Mouse (Mus musculus) ovary, postnatal 14 days (tissue): ENCODE data around the gene Mnt.

Source experiments
- DNase-seq: peaks from one replicate; pipeline ENCODE4 v3.0.0; 2022; ENCODE audit warnings: low spot score

Mnt gene

DNA sequence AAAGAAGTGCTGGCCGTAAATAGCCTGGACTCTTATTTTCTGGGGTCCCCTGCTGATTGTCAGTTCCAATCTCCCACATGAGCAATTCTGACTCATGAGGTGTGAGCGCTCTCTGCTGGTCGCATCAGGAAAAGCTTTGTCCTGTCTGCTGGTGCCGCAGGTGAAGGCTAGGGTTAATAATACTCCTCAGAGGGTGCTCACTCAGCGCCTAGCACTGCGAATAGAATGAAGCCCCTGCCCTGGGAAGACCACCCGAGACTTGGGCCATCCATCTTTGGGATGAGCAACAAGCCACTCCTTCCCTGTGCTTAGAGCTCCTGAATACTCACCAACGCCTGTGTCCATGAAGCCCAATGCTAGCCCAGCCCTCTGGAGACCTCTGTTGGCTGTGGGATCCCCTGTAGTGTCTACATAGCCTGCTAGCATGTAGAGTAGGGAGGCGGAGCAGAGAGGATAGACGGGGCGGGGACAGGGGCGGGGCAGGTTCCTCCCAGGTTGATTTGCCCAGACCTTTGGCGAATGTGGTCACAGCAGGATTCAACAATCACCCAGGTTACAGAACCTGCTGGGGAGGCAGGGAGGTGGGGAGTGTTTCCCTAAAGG lies 17.3 kb downstream of the Mnt start:
- peak; percentile 67 for DNase-seq

DNA sequence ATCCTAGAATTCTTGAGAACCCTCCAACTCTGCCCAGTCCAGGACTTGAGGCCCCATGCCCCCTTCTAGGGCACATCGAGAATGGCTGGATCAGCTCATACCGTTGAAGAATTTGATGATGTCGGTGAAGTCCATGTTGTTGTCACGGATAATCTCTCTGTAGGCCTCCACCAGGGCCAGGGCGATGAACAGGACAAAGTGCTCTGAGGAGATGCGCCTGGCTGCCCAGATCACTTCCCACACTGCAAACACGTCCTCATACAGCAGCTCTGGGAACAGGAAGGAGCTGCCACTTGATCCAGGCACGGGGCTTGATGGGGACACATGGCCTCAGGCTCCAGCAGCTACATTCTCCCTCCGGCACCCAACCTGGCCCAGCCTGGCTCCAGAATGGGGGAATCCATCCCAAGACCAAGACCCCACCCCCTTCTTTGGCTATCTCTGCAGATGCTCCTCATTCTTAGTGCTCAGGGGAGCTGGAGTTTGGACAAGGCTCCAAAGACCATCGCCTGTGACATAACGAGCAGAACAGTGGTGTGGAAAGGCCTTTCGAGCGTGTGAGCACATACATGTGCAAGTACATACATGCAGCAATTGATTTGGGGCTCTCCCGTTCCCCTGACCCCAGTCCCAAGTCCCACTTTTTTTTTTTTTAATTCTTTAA lies 20.4 kb downstream of the Mnt start:
- no peak for DNase-seq

DNA sequence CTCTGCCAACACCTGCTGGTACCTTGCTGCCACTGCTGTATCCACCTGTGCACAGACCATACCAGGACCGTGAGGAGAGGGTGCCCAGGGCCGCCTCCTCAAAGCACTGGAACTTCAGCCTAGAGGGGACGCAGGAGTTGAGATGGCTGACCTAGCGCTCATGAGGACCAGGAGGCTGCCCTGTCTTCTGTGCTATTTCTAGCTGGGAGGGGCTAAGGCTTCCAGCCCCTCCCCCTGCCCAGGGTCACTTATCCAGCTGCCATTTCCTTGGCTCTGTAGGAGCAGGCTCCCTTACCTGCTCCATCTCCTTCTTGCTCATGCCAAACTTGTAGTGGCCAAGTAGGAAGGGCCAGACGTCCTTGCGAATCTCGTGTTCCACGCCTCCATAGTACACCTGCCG lies 27.0 kb downstream of the Mnt start:
- no peak for DNase-seq

DNA sequence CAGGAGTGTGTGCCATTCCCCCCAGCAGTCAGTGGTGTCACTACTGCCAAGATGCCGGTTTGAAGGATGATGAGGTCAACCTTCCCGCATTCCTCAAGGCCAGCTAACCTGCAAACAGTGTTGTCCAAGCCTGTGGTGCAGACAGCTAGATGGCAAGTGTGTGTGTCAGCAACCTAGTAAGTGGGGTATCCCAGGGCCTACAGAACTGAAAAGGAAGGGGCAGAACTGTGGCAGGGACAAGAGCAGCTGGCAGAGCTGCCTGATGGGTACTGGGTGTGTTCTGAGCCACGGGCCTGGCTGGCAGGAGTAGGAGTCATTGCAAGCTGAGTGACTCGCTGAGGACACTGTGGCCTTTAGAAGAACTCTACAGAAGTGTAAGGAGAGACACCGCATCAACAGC lies 31.4 kb downstream of the Mnt start:
- no peak for DNase-seq

DNA sequence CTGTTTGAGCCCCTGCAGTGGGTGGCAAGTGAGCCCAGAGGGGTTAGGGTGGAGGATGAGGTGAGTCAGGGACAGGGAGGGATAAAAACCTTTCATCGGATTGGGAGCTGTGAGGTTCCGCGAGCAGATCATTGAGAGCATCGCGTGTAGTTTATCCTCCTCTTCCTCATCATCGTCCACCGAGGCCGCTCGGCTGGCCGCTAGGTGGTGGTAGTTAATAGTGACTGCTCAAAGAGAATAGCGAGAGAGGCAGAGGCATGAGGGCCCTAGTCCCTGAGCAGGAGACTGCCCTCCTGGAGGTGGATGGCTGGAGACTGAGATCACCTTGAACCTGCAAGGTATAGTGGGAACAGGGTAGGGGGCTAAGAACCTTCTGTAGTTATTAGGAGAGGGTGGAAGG lies 32.8 kb downstream of the Mnt start:
- no peak for DNase-seq

DNA sequence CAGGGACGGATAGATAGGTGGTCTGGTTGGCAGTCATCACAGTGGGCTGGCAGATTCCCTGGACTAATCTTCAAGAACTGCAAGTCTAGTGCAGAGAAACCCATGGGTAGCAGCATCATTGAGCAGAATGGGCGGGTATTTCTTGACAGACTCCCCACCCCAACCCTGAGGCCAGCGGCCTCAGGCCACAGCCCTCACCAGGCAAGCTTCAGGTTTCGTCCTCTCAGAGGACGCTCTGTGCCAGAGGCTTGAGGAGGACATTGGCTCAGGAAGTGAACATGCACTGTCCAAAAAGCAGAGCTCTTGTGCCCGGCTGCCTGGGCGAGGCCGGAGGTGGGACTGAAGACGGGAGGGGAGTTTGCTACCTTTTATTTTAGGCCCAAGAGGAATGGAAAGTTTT lies 33.7 kb downstream of the Mnt start:
- no peak for DNase-seq

DNA sequence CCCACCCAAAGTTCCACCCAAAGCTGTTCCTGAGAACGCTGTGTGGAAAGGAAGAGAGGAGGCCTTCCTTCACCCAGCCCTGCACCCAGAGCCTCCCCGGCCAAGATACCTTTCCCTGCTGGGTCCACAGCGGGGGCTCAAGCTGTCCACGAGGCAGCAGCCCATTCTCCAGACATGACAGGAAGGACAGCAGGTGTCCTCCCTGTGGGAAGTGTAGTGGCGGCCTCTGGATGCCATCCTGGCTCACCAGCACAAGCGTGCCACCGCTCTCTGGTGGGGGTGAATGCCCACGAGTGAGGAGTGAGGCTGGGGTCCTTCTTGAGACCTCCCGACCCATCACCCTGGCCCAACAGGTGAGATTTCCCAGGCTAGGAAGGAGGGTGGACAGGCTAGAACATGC lies 34.5 kb downstream of the Mnt start:
- DNase-seq, result no peak

DNA sequence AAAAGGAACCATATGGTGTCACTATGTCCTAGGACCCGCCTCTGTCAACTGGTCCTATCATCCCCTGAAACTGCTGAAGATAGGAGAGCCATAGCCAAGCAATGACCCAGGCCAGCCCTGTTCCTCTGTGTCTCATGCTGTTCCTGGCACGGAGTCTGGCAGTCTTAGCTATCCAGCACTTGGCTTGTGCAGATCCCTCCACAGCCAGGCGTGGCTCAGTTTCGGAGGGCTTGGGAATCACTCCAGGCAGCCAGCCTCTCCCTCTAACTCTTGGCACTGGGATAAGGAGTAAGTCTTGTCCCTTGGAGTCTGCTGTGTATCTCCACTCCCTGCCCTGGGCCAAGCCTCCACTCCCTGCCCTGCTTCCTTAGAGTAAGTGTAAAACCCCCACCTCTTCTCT lies 35.9 kb downstream of the Mnt start:
- peak; percentile 42 for DNase-seq

DNA sequence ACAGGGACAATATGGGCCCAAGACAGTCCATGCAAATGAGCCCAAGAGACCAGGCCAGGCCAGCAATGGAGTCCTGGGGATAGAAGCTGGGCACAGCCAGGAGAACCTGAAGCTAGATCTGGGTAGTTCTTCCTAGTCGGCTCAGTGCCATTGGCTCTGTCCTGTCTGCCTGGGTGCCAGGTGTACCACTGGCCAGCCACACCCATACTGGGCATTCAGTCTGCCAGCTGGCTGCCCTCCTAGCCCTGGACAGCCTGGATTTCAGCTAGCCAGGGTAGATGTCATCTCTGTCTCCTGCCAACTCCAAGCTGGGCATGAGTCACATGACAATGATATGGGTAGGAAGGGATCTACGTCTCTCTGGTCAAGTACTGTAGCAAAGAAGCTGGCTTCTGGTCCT lies 36.5 kb downstream of the Mnt start:
- peak; percentile 42 for DNase-seq

DNA sequence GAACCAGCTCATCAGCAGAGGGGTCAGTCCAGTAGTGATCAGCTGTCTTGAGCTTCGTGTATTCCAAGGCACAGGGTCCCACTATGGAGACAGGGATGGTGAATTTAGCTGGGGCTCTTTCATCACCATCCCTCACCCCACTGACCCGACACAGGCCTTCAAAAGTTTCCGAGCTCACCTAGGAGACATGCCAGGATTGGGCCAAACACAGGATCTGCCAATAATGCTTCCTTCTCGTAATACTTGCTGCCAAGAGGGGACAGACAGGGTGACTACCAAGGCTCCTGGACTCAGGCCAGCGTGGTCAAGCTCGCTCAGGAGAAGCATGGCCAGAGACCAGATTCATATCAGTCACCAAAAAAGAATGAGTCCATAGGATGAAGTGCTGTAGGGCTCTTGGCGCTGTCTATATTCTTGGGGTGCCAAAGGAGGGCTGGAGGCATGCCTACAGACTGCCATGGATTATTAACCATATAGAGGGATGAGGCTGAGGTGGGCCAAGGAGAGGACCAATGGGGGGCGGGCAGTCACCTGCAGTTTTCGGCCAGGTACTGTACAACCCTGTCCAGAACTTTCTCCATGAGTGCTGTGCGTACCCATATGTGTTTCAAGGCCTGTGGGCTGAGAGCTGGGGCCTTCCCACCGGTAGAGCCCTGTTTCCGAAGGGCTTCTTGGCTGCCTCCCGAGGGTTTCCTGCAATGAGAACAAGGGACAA lies 37.5 kb downstream of the Mnt start:
- DNase-seq, result no peak

DNA sequence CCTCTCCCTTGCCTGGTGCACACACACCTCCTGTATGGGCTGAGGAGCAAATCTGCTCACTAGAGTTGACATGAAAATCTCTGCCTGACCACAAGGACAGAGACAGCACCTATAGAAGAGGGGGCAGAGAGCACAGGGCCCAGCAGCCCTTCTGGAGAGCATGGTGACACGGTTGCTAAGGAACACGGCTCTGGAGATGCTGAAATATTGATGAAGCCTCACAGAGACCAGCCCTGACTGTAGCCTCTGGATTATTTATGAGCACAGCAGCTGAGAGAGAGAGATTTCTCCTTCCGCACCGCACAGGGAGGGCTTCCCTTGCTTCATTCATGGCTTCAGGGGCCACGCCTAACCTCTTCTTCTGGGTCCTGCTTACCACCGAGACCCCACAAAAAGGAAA lies 38.9 kb downstream of the Mnt start:
- DNase-seq, result no peak

DNA sequence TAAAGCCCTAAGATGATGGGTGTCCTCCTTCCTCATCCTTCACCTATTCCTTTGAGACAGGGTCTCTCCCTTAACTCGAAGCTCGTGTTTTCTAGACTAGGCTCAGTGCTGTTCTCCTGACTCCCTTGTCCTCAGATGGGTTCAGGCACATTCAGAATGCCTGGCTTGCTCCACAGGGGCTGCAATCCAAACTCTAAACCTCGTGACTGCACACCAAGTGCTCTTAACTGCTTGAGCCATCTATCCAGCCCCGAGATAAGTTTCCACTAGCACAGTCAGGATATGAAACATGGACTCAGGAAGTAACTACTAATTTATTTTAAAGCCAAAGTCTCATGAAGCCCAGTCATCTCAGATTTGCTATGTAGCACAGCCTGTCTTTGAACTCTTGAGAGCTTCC lies 39.8 kb downstream of the Mnt start:
- DNase-seq, result no peak

DNA sequence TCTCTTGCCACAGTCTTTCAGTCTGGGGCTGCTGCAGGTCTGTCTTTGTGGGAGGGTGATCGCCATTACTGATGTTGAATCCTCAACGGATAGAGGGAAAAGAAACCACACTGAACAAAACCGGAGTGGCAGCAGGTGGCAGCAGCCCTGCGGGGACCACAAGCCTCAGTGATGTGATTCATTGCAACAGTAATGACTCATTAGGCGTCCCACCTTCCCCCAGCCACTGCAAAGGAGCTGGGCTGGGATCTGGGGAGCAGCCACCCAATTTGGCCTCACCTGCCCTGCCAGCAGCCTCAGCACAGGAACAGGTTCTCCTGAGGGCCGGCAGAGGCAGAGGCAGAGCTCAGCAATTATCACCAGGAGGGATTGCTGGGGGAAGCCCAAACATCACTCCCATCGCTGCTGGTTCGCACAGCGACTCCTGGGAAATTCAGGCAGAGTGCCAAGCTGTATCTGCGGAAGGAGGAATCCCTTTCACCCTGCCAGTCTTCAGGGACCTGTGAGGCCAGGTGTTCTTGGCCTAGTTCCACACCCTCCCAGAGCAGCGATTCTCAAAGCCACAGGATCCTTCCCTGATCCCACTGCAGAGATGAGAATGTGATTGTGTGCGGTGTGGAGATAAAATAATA lies 40.4 kb downstream of the Mnt start:
- DNase-seq, result peak; percentile 24

DNA sequence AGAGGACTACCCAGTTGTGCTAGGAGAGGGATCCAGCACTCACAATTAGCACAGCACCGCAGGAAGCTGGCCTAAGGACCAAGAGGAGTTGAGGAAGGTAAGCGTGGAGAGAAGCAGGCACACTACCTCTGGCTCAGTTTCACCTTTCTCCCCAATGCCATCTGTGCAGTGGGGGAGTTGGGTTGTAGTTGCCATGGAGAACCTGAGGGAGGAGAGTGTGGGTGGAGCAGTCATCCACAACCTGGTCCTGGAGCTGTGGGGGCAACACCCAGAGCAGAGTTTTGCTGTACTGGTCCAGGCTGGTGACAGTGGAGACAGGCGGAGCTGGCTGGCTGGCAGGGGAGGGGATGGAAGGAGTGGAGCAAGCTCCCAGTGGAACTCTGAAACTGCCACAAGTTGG lies 43.9 kb downstream of the Mnt start:
- no peak for DNase-seq

DNA sequence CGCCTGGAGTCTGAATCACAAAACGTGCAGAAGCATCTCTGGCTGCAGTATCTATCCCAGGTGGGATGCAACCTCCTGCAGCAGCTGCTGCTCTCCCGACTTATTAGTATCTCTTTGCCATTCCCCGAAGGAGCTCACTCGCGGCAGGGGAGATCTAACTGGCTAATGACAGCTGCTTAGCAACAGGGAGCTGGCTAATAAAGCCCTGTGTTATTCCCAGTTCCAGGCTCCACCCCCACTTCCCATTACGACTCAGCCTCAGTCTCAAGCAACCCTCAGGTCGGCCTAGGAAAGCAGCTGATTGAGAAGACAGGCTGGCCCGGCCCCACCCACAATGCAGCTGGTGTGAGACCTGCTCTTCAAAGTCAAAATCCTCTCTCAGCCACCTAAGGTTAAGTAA lies 46.1 kb downstream of the Mnt start:
- DNase-seq, result peak; percentile 37

DNA sequence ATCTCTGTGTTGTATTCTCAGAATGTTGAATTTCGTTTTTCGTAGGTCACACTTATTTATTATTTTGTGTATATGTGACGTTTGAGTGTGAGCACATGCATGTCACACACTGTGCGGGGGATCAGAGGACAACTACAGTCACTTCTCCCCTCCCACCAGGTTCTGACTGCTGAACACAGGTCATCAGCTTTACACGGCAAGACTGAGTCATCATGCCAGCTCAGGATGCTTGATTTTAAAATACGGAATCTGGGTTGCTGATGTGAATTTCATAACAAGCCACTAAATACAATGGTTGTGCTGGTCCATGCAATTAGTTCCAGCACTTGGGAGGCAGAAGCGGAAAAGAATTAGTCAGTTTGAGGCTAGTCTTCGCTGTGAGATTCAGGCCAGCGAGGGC lies 50.3 kb downstream of the Mnt start:
- DNase-seq, result no peak

DNA sequence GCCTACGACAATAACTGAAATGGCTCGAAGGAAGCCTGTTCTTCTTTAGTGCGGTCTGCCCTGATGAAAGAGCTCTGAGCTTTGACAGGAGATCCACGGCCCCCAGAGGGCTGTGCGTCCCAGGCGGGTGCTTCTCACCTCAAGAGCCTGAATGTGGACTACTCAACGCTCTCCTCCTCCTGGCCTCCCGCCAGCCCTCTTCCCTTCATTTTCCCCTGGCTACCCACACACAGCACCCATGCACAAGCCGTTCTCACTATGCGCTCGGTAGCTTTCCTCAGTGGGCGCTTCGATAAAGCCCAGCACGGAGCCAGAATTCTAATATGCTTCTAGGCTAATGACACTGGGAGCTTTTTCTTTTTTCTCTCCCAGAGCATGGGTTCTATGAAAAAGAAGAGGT lies 51.3 kb downstream of the Mnt start:
- DNase-seq, result no peak

DNA sequence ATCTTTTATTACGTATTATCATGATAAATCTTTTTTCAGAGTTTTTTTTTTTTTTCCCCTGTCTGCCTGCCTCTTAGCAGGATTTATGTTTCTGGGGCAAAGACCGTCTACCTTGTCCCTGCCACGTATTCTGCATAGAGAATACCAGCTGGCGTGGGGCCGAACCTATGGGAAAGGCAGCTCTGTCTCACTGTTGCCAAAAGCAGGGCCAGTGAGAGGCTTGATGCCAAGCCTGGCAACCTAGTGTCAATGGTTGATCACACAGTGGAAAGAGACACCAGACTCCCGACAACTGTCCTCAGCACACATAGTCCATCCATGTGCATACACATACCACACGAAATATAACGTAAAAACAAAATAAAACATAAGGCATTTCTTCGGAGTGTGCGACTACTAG lies 52.4 kb downstream of the Mnt start:
- DNase-seq, result no peak

DNA sequence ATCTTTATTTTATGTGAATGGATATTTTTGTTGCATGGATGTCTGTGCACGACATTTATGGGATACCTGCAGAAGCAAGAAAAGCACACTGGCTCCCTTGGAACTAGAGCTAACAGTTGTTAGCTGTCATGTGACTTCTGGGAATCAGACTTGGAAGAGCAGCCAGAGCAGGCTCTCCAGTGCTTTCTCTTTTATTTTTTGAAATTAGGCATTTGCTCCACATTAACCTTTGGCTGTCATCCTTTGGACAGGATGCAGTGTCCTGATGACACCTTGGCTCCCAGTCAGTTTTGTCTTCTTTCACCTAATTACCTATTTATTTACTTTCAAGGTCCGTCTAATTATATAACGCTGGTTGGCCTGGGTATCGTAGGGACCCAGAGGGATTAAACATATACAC lies 63.9 kb downstream of the Mnt start:
- DNase-seq, result no peak
